Mouse (Mus musculus) small intestine, adult 2 months (tissue): ENCODE data around the gene Gramd1b. TPM values are rescaled to one million over a fixed set of nuclear protein-coding genes. Genes with fewer than 3 reads are reported as not detected.

Source experiments
- H3K27ac ChIP-seq: fragments of 200-500 bp; 2 replicates; pipeline ENCODE4 v1.5.1; 2012; ENCODE audit warnings: low read depth, low read length, control low read depth, inconsistent platforms; ENCODE audit not compliant: insufficient read depth
- H3K27me3 ChIP-seq: fragments of 200-500 bp; 2 replicates; pipeline ENCODE4 v1.6.1; 2012; ENCODE audit warnings: mild to moderate bottlenecking, moderate library complexity, low read length, inconsistent platforms; ENCODE audit not compliant: control insufficient read depth, insufficient read depth
- H3K36me3 ChIP-seq: fragments of 200-500 bp; 2 replicates; pipeline ENCODE4 v1.6.1; 2012; ENCODE audit warnings: mild to moderate bottlenecking, low read length, control low read depth, inconsistent platforms; ENCODE audit not compliant: control insufficient read depth, insufficient read depth
- H3K4me1 ChIP-seq: fragments of 200-500 bp; 2 replicates; pipeline ENCODE4 v1.6.1; 2012; ENCODE audit warnings: low read length, inconsistent platforms, mixed read lengths; ENCODE audit not compliant: control insufficient read depth, insufficient read depth, insufficient read length
- H3K4me3 ChIP-seq: fragments of 200-500 bp; 2 replicates; pipeline ENCODE4 v1.5.1; 2012; ENCODE audit warnings: low read depth, mild to moderate bottlenecking, control low read depth, inconsistent platforms, low read length, moderate library complexity
- CTCF ChIP-seq: fragments of 200-500 bp; IDR thresholded peaks from 2 replicates; pipeline ENCODE4 v1.5.1; 2012; ENCODE audit warnings: low read depth, mild to moderate bottlenecking, control low read depth, inconsistent platforms, low read length, moderate library complexity, mixed read lengths; ENCODE audit not compliant: insufficient replicate concordance, insufficient read length; ENCODE audit errors: extremely low read depth
- POLR2A ChIP-seq: fragments of 200-500 bp; IDR thresholded peaks from 2 replicates; pipeline ENCODE4 v1.6.1; 2012; ENCODE audit warnings: low read depth, mild to moderate bottlenecking, control low read depth, inconsistent platforms, low read length, moderate library complexity
- WGBS: fragments of 180-500 bp; shearing (Covaris S2); methylation state at CpG from one replicate; pipeline ENCODE4 v1.1.7; 2018; 5-methylcytosine and 5-hydroxymethylcytosine counted together
- polyA plus RNA-seq: library from polyadenylated mRNA; depleted of rRNA; stranded (reverse); fragments of >200 nt; gene quantifications from 2 replicates; pipeline ENCODE4 v1.2.3, GENCODE M21; 2012

The Gramd1b gene
- polyA plus RNA-seq, 1 experiment = 128 TPM

GRCm38 (mm10) chr9:40423427-40423867, 107.7 kb downstream of the Gramd1b start:
- Histone ChIP-seq H3K4me1 (peaks cover 12% of the 10 kb centered on the region), H3K4me3 (no peak overlapping the region), H3K27me3 (no peaks in the 10 kb centered on the region), H3K27ac (peak overlapping the region; percentile 66), H3K36me3 (no peaks in the 10 kb centered on the region; the same call in none of the 2 replicates)
- 79% methylated on average over 6 of the region's 6 CpGs for WGBS
- TF ChIP-seq CTCF (no peak), POLR2A (no peak)

GRCm38 (mm10) chr9:40422368-40423057, 108.7 kb downstream of the Gramd1b start:
- Histone ChIP-seq H3K27ac (peak overlapping the region; percentile 17; the same call in 1 of the 2 replicates), H3K4me3 (peak overlapping the region; percentile 48; the same call in 1 of the 2 replicates), H3K27me3 (no peaks in the 10 kb centered on the region), H3K4me1 (peaks cover 12% of the 10 kb centered on the region), H3K36me3 (no peaks in the 10 kb centered on the region; the same call in 1 of the 2 replicates)
- WGBS = 83% methylated on average over 11 of the region's 11 CpGs
- TF ChIP-seq POLR2A (no peak), CTCF (no peak)

- H3K36me3 ChIP-seq = no peaks in the 10 kb centered on the region; the same call in 1 of the 2 replicates
- H3K4me1 ChIP-seq = peaks cover 12% of the 10 kb centered on the region
- H3K4me3 ChIP-seq = peak overlapping the region; percentile 3; the same call in 1 of the 2 replicates
- peak overlapping the region; percentile 92 for H3K27ac ChIP-seq
- TF ChIP-seq POLR2A (no peak; the same call in 1 of the 2 replicates), CTCF (no peak)
- 22% methylated on average over 15 of the region's 15 CpGs for WGBS
- no peaks in the 10 kb centered on the region for H3K27me3 ChIP-seq
These were observed 110.4 kb downstream of the Gramd1b start for GRCm38 (mm10) chr9:40420652-40421335.

- Histone ChIP-seq H3K27ac (no peak overlapping the region), H3K27me3 (no peaks in the 10 kb centered on the region), H3K4me3 (no peak overlapping the region), H3K36me3 (no peaks in the 10 kb centered on the region; the same call in 1 of the 2 replicates), H3K4me1 (peaks cover 12% of the 10 kb centered on the region)
- 77% methylated on average over 5 of the region's 5 CpGs for WGBS
- TF ChIP-seq CTCF (no peak), POLR2A (no peak)
These were observed 112.4 kb downstream of the Gramd1b start for GRCm38 (mm10) chr9:40418803-40419202.

GRCm38 (mm10) chr9:40416150-40416549, 115.0 kb downstream of the Gramd1b start:
- Histone ChIP-seq H3K27ac (no peak overlapping the region), H3K4me3 (no peak overlapping the region), H3K27me3 (no peaks in the 10 kb centered on the region), H3K36me3 (no peaks in the 10 kb centered on the region), H3K4me1 (peaks cover 4% of the 10 kb centered on the region; the same call in 1 of the 2 replicates)
- TF ChIP-seq CTCF = peak; percentile 64; the same call in 1 of the 2 replicates
- TF ChIP-seq POLR2A = no peak
- WGBS = 77% methylated on average over 7 of the region's 7 CpGs

GRCm38 (mm10) chr9:40414904-40415766, 116.0 kb downstream of the Gramd1b start:
- Histone ChIP-seq H3K4me1 (no peaks in the 10 kb centered on the region), H3K4me3 (peak overlapping the region; percentile 75), H3K27ac (peak overlapping the region; percentile 32), H3K27me3 (no peaks in the 10 kb centered on the region), H3K36me3 (no peaks in the 10 kb centered on the region)
- peak; percentile 55; the same call in 1 of the 2 replicates for TF ChIP-seq CTCF
- TF ChIP-seq POLR2A = no peak
- WGBS = 29% methylated on average over 18 of the region's 18 CpGs

- 4% methylated on average over 15 of the region's 15 CpGs for WGBS
- TF ChIP-seq CTCF = no peak
- peak; percentile 64; the same call in 1 of the 2 replicates for TF ChIP-seq POLR2A
- H3K27me3 ChIP-seq = no peaks in the 10 kb centered on the region
- no peaks in the 10 kb centered on the region for H3K4me1 ChIP-seq
- no peaks in the 10 kb centered on the region for H3K36me3 ChIP-seq
- H3K27ac ChIP-seq = peak overlapping the region; percentile 32
- peak overlapping the region; percentile 75 for H3K4me3 ChIP-seq
These were observed 116.7 kb downstream of the Gramd1b start for GRCm38 (mm10) chr9:40414498-40414903.
